Mouse (Mus musculus) T-helper 1 cell (primary cell): ENCODE data around the gene Ggt1.
"Not testable (repeated sequence)": the region's sequence is repeated elsewhere in the genome, so short reads cannot be mapped to it uniquely, and the experiment has no call there.

Experiments
- in situ Hi-C: fragments of 300-600 bp; cut with MboI, MseI; formaldehyde crosslinking; loops from one replicate; pipeline ENCODE4 v1.15.1; 2025; ENCODE audit warnings: high pct_unique_total_duplicates

Gene Ggt1

GRCm38 (mm10) chr10:75549886-75550285, 11.5 kb upstream of the Ggt1 start:
- in situ Hi-C loops: no loop called here

- in situ Hi-C loops: no loop called here
These were observed 10.2 kb upstream of the Ggt1 start for GRCm38 (mm10) chr10:75551175-75551574.

GRCm38 (mm10) chr10:75552106-75552505, 9.3 kb upstream of the Ggt1 start:
- in situ Hi-C loops: no loop called here

- in situ Hi-C loops: no loop called here
These were observed 8.5 kb upstream of the Ggt1 start for GRCm38 (mm10) chr10:75552701-75553450.

GRCm38 (mm10) chr10:75554090-75554489, 7.3 kb upstream of the Ggt1 start:
- in situ Hi-C loops: no loop called here

GRCm38 (mm10) chr10:75555557-75555956, 5.8 kb upstream of the Ggt1 start:
- in situ Hi-C loops: no loop called here

- in situ Hi-C loops: no loop called here
These were observed 5.4 kb upstream of the Ggt1 start for GRCm38 (mm10) chr10:75556026-75556425.

GRCm38 (mm10) chr10:75558515-75558914, 2.9 kb upstream of the Ggt1 start:
- in situ Hi-C loops: no loop called here

GRCm38 (mm10) chr10:75559041-75559675, 2.2 kb upstream of the Ggt1 start:
- in situ Hi-C loops: no loop called here

GRCm38 (mm10) chr10:75559676-75560548, 1.5 kb upstream of the Ggt1 start, which contains the start of gene Lrrc75b:
Lrrc75b (minus strand) TSS chr10:75560330.
- in situ Hi-C loops: no loop called here

GRCm38 (mm10) chr10:75560549-75560899, 880 bp upstream of the Ggt1 start:
- in situ Hi-C loops: no loop called here

- in situ Hi-C loops: no loop called here
These were observed 1.2 kb downstream of the Ggt1 start for GRCm38 (mm10) chr10:75562596-75562995.

GRCm38 (mm10) chr10:75564687-75565265, 3.4 kb downstream of the Ggt1 start:
- in situ Hi-C loops: no loop called here

GRCm38 (mm10) chr10:75565436-75565835, 4.0 kb downstream of the Ggt1 start:
- in situ Hi-C loops: no loop called here

GRCm38 (mm10) chr10:75565906-75566305, 4.5 kb downstream of the Ggt1 start:
- in situ Hi-C loops: no loop called here

- in situ Hi-C loops: no loop called here
These were observed 4.9 kb downstream of the Ggt1 start for GRCm38 (mm10) chr10:75566321-75566720.

- in situ Hi-C loops: not testable (repeated sequence)
These were observed 5.4 kb downstream of the Ggt1 start for GRCm38 (mm10) chr10:75566765-75567164.

GRCm38 (mm10) chr10:75568029-75568428, 6.6 kb downstream of the Ggt1 start:
- in situ Hi-C loops: no loop called here

GRCm38 (mm10) chr10:75568441-75568840, 7.0 kb downstream of the Ggt1 start:
- in situ Hi-C loops: no loop called here

GRCm38 (mm10) chr10:75568851-75569250, 7.4 kb downstream of the Ggt1 start:
- in situ Hi-C loops: no loop called here

- in situ Hi-C loops: no loop called here
These were observed 9.7 kb downstream of the Ggt1 start for GRCm38 (mm10) chr10:75570981-75571657.
